Mouse (Mus musculus): ENCODE results near the gene Poc1a. TPM values are rescaled to one million over a fixed set of nuclear protein-coding genes. Genes with fewer than 3 reads are reported as not detected.
A peak's percentile ranks its signal among the peaks of the same experiment; 100 is the strongest.

The Poc1a gene
- total and polyA plus RNA-seq, 2 experiments from 2014 or later: 7.6 to 14.3 TPM

DNA sequence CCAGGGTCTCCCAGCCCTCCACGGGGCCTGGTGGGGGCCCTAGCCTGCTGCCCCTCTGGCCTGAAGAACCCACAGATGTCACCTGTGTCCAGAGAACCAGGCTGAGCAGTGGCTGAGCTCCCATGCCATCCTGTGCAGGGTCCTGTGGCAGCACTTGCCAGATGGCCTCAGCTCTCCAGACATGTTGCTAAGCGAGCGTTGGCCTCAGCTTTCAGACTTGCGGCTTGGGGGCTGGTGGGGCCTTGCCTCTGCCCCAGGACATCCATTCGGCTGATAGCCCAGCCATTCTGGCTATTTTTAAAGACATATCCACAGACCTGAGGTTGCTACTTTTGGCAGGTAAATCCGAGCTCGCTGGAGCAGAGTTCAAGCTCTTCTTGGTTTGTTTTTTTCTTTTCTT lies 93.1 kb downstream of the Poc1a start:
- no peak overlapping the region for H3K27ac ChIP-seq (ENCODE audit: low read depth, low read length)
- H3K9ac ChIP-seq: no peak overlapping the region
- WGBS: 86% methylated on average over 7 of the region's 7 CpGs
- no peak for ATAC-seq
- no peaks in the 10 kb centered on the region for H3K27me3 ChIP-seq (ENCODE audit: insufficient read depth, low read length)
- no peak for TF ChIP-seq CTCF (IDR thresholded peaks at IDR 0.05; ENCODE audit: low read depth)
- peaks cover 36% of the 10 kb centered on the region for H3K36me3 ChIP-seq (ENCODE audit: insufficient read depth)
- no peaks in the 10 kb centered on the region for H3K9me3 ChIP-seq (ENCODE audit: low read length)
- DNase-seq: no peak
- no peak overlapping the region for H3K4me2 ChIP-seq (ENCODE audit: low read depth)
- H3K4me1 ChIP-seq (ENCODE audit: insufficient read depth): peaks cover 20% of the 10 kb centered on the region
- H3K4me3 ChIP-seq (ENCODE audit: low read depth, low read length): no peak overlapping the region

DNA sequence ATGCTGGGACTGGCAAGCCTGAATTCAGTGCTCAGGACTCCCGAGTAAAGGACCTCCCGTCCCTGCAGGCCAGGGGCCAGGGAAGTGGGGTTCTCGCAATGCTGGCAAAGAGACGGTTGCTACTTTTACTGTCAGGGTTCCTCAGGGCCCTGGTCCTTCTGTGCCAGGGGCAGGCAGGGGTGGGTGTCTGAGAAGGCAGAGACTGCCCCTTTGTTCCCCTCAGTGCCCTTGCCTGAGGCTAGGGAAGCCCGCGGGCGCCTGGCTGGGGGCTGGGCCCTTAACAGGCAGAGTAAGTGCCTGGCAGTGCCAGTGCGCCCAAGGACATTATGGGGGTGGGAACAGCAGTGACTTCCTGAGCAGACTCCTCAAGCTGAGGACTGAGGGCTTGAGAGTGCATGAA lies 96.4 kb downstream of the Poc1a start:
- Histone ChIP-seq H3K9ac (no peak overlapping the region), H3K27ac (ENCODE audit: low read depth, low read length) (no peak overlapping the region), H3K9me3 (ENCODE audit: low read length) (no peaks in the 10 kb centered on the region), H3K4me3 (ENCODE audit: low read depth, low read length) (no peak overlapping the region), H3K36me3 (ENCODE audit: insufficient read depth) (peaks cover 32% of the 10 kb centered on the region), H3K4me1 (ENCODE audit: insufficient read depth) (peaks cover 2% of the 10 kb centered on the region; the same call in 1 of the 2 replicates), H3K27me3 (ENCODE audit: insufficient read depth, low read length) (no peaks in the 10 kb centered on the region), H3K4me2 (ENCODE audit: low read depth) (no peak overlapping the region)
- no peak for DNase-seq
- TF ChIP-seq CTCF (IDR thresholded peaks at IDR 0.05; ENCODE audit: low read depth): no peak
- peak; percentile 5; the same call in 1 of the 2 replicates for ATAC-seq
- 70% methylated on average over 8 of the region's 8 CpGs for WGBS

DNA sequence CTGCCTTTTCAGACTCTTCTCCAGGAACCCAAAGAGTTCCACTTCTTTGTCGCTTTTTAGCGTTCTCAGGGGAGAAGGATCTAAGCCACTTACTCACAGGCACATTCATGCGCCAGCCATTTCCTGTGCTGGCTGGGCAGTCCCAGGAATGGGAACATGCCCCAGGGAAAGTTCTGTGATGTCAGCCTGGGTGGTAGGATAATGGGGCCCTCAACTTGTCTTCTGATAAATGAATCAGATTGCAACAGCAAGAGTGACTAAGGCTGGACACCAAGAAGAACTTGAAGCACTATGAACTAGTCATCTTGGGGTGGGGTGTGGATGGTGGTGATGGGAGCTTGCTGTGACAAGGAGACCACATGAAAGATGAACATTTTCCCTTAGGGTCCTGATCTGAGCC lies 97.2 kb downstream of the Poc1a start:
- no peaks in the 10 kb centered on the region for H3K4me1 ChIP-seq (ENCODE audit: insufficient read depth)
- TF ChIP-seq CTCF (IDR thresholded peaks at IDR 0.05; ENCODE audit: low read depth): no peak
- ATAC-seq (no peak), DNase-seq (no peak)
- no peak overlapping the region for H3K27ac ChIP-seq (ENCODE audit: low read depth, low read length)
- peaks cover 24% of the 10 kb centered on the region for H3K36me3 ChIP-seq (ENCODE audit: insufficient read depth)
- no peak overlapping the region for H3K9ac ChIP-seq
- H3K27me3 ChIP-seq (ENCODE audit: insufficient read depth, low read length): no peaks in the 10 kb centered on the region
- no peak overlapping the region for H3K4me3 ChIP-seq (ENCODE audit: low read depth, low read length)
- H3K9me3 ChIP-seq (ENCODE audit: low read length): no peaks in the 10 kb centered on the region
- WGBS: 86% methylated on average over 3 of the region's 3 CpGs
- H3K4me2 ChIP-seq (ENCODE audit: low read depth): no peak overlapping the region

DNA sequence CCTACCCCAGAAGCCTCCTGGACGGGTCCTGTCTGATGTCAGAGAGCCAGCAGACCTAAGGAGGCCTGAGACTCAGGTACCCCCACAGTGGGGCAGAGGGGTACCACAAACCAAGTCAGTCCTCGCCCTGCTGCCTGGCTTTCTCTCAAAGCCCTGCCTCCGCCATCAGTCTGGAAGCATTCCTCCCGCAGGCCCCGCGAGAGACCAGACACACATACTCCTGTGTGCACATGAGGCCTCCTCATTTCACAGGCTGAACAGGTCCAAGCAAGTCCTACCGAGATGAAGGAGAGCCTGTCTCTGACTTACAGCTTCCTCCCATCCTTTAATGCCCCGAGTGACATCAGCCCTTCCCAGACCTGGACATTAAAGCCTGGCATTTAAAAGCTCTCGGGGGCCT lies 97.9 kb downstream of the Poc1a start:
- no peak for TF ChIP-seq CTCF (IDR thresholded peaks at IDR 0.05; ENCODE audit: low read depth)
- no peak for DNase-seq
- 73% methylated on average over 9 of the region's 9 CpGs for WGBS
- Histone ChIP-seq H3K27ac (ENCODE audit: low read depth, low read length) (no peak overlapping the region), H3K36me3 (ENCODE audit: insufficient read depth) (peaks cover 18% of the 10 kb centered on the region), H3K27me3 (ENCODE audit: insufficient read depth, low read length) (no peaks in the 10 kb centered on the region), H3K4me1 (ENCODE audit: insufficient read depth) (no peaks in the 10 kb centered on the region), H3K4me3 (ENCODE audit: low read depth, low read length) (no peak overlapping the region), H3K9me3 (ENCODE audit: low read length) (no peaks in the 10 kb centered on the region), H3K9ac (no peak overlapping the region), H3K4me2 (ENCODE audit: low read depth) (no peak overlapping the region)
- ATAC-seq: no peak

DNA sequence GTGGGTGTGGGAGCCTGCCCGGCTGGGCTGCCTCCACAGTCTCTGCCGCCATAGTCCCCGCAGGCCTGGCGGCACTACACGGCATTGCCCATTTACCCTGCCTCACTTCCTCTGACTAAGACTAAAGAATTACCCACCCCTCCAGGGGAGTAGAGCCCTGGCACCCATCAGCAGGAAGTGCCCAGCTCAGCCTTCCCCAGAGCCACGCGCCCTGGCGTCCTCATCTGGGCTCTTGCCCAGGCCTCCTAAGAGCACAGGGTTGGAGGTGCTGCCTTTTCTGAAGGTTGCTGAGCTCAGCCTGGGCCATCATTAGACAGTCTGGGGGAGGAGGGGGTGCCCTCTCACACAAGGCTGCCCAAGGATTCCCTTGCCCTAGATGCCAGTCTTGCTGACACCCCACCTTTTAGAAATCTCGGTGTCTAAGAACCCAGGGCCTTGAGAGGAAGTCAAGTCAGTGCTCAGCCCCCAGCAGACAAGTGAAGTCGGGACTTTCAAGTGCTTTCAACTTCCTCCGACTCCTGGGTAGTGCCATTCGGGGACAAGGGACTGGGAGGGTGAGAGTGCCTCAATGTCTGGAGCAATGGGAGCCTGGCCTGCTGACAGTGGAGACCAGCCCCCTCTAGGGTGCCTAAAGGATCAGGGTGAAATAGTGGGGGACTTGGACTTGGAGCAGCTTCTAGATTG lies 105.5 kb downstream of the Poc1a start:
- DNase-seq (no peak), ATAC-seq (peak; percentile 42)
- H3K9ac ChIP-seq: no peak overlapping the region
- no peaks in the 10 kb centered on the region for H3K4me1 ChIP-seq (ENCODE audit: insufficient read depth)
- no peak overlapping the region for H3K27ac ChIP-seq (ENCODE audit: low read depth, low read length)
- no peak overlapping the region for H3K4me2 ChIP-seq (ENCODE audit: low read depth)
- 68% methylated on average over 12 of the region's 12 CpGs for WGBS
- H3K27me3 ChIP-seq (ENCODE audit: insufficient read depth, low read length): no peaks in the 10 kb centered on the region
- no peak overlapping the region for H3K4me3 ChIP-seq (ENCODE audit: low read depth, low read length)
- TF ChIP-seq CTCF (IDR thresholded peaks at IDR 0.05; ENCODE audit: low read depth): no peak
- H3K36me3 ChIP-seq (ENCODE audit: insufficient read depth): no peaks in the 10 kb centered on the region
- no peaks in the 10 kb centered on the region for H3K9me3 ChIP-seq (ENCODE audit: low read length)

DNA sequence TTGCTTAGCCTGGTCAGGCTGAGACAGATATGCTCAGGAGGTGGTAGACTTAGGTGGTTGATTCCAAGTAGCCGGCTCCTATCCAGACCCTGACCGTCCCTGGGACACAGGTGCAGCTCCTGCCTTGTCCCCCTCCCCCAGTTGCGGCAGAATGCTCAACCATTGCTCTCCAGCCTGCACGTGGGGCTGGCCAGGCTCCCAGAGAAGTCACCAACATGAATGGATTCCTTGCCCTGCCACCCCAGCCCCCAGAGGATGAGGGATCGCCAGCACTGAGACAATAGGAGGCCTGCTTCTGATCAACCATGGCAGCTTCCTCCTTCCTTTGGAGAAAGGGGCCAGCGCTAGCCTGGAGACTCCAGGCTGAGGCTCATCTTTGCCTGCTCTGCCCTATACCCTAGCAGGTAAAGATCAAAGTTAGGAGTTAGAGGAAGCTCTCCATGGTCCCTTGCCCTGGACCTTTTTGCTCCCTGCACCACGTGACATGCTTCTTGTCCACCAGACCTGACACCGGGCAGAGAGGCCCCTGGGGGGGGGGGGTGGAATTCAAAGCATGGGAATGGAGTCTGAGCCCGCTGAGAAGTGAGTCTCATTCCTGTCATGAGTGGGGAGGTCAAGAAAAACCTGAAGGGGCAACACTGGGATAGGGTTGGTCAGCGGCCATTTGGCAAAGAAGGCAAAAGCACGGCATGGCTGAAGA lies 112.1 kb downstream of the Poc1a start:
- Histone ChIP-seq H3K9me3 (ENCODE audit: low read length) (no peaks in the 10 kb centered on the region), H3K4me1 (ENCODE audit: insufficient read depth) (no peaks in the 10 kb centered on the region), H3K27me3 (ENCODE audit: insufficient read depth, low read length) (no peaks in the 10 kb centered on the region), H3K36me3 (ENCODE audit: insufficient read depth) (no peaks in the 10 kb centered on the region), H3K4me3 (ENCODE audit: low read depth, low read length) (no peak overlapping the region), H3K9ac (no peak overlapping the region), H3K4me2 (ENCODE audit: low read depth) (no peak overlapping the region), H3K27ac (ENCODE audit: low read depth, low read length) (no peak overlapping the region)
- TF ChIP-seq CTCF (IDR thresholded peaks at IDR 0.05; ENCODE audit: low read depth): no peak
- DNase-seq: no peak
- 70% methylated on average over 11 of the region's 11 CpGs for WGBS
- ATAC-seq: no peak

DNA sequence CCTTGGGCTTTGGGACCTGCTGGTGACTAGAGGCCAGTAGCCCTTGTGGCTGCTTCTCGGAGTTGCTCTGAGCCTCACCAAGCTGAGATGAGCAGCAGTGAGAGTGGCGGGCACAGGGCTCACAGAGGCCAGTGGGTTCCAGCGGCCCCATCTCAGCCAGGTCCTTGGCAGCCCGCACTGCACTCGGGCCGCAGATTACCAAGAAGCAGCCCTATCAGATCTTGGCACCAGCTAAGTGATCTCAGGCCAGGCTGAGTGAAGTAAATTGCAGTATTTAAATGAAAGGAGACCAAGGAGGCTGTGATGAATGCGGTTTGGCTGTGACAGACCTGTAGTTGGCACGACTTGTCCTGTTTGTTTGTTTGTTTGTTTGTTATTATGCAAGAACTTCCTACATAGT lies 112.7 kb downstream of the Poc1a start:
- ATAC-seq (no peak), DNase-seq (no peak)
- 51% methylated on average over 8 of the region's 8 CpGs for whole genome bisulfite sequencing
- H3K4me1 ChIP-seq (ENCODE audit: insufficient read depth): no peaks in the 10 kb centered on the region
- no peaks in the 10 kb centered on the region for H3K36me3 ChIP-seq (ENCODE audit: insufficient read depth)
- H3K4me2 ChIP-seq (ENCODE audit: low read depth): no peak overlapping the region
- no peak overlapping the region for H3K4me3 ChIP-seq (ENCODE audit: low read depth, low read length)
- no peak overlapping the region for H3K9ac ChIP-seq
- TF ChIP-seq CTCF (IDR thresholded peaks at IDR 0.05; ENCODE audit: low read depth): no peak
- H3K27me3 ChIP-seq (ENCODE audit: insufficient read depth, low read length): no peaks in the 10 kb centered on the region
- H3K27ac ChIP-seq (ENCODE audit: low read depth, low read length): no peak overlapping the region
- H3K9me3 ChIP-seq (ENCODE audit: low read length): no peaks in the 10 kb centered on the region
